Mouse (Mus musculus) heart, embryonic 13.5 days (tissue): ENCODE results near the gene Serf2. TPM values are rescaled to one million over a fixed set of nuclear protein-coding genes. Genes with fewer than 3 reads are reported as not detected.
"Not testable (repeated sequence)": the region's sequence is repeated elsewhere in the genome, so short reads cannot be mapped to it uniquely, and the experiment has no call there.

Experiments used
- ATAC-seq: fragments of 200-750 bp; cut with Nextera tagmentation; 2 replicates; pipeline ENCODE4 v1.8.0; 2017; ENCODE audit warnings: moderate TSS enrichment; ENCODE audit not compliant: insufficient number of reproducible peaks, low FRiP score, low TSS enrichment; ENCODE audit errors: extremely low read depth
- H3K27ac ChIP-seq: fragments of 300-500 bp; sonication (generic); replicated peaks from 2 replicates; pipeline ENCODE4 v1.5.1; 2015; ENCODE audit warnings: moderate library complexity, mild to moderate bottlenecking, inconsistent platforms
- H3K27me3 ChIP-seq: fragments of 300-500 bp; sonication (generic); replicated peaks from 2 replicates; pipeline ENCODE4 v1.6.1; 2015; ENCODE audit warnings: mild to moderate bottlenecking, inconsistent platforms
- H3K36me3 ChIP-seq: fragments of 300-500 bp; sonication (generic); 2 replicates; pipeline ENCODE4 v1.6.1; 2015; ENCODE audit warnings: mild to moderate bottlenecking, inconsistent platforms
- H3K4me1 ChIP-seq: fragments of 300-500 bp; sonication (generic); 2 replicates; pipeline ENCODE4 v1.6.1; 2015; ENCODE audit warnings: inconsistent platforms
- H3K4me2 ChIP-seq: fragments of 300-500 bp; sonication (generic); 2 replicates; pipeline ENCODE4 v1.6.1; 2015; ENCODE audit warnings: inconsistent platforms, mild to moderate bottlenecking, moderate library complexity
- H3K4me3 ChIP-seq: fragments of 300-500 bp; sonication (generic); 2 replicates; pipeline ENCODE4 v1.5.1; 2015; ENCODE audit warnings: moderate library complexity, mild to moderate bottlenecking, inconsistent platforms
- H3K9ac ChIP-seq: fragments of 300-500 bp; sonication (generic); 2 replicates; pipeline ENCODE4 v1.6.1; 2015; ENCODE audit warnings: inconsistent platforms, mild to moderate bottlenecking, moderate library complexity
- H3K9me3 ChIP-seq: fragments of 300-500 bp; sonication (generic); 2 replicates; pipeline ENCODE4 v1.6.1; 2016; ENCODE audit warnings: inconsistent platforms
- WGBS: fragments of 180-500 bp; shearing (Covaris S2); methylation state at CpG from one replicate; pipeline ENCODE4 v1.1.7; 2015; ENCODE audit warnings: mixed read lengths; 5-methylcytosine and 5-hydroxymethylcytosine counted together
- polyA plus RNA-seq: library from polyadenylated mRNA; unstranded; fragments of >200 nt; fragmentation: Nextera tagmentation; extraction: Ambion mirVana; gene quantifications from 2 replicates; pipeline ENCODE4 v1.2.1, GENCODE M21; 2015

Gene Serf2
- polyA plus RNA-seq, 1 experiment from 2014 or later, result 522 TPM

- H3K4me2 ChIP-seq, result peak overlapping the region; percentile 77
- H3K4me3 ChIP-seq, result peak overlapping the region; percentile 88
- H3K9me3 ChIP-seq, result no peaks in the 10 kb centered on the region
- H3K9ac ChIP-seq, result peak overlapping the region; percentile 82
- peaks cover 23% of the 10 kb centered on the region for H3K36me3 ChIP-seq
- no peaks in the 10 kb centered on the region for H3K27me3 ChIP-seq
- H3K27ac ChIP-seq, result peak overlapping the region; percentile 96
- 12% methylated on average over 9 of the region's 9 CpGs for WGBS
- H3K4me1 ChIP-seq, result peaks cover 34% of the 10 kb centered on the region
- no peak for ATAC-seq
Measured at GRCm38 (mm10) chr2:121448136-121448535, 859 bp upstream of the Serf2 start.

GRCm38 (mm10) chr2:121449545-121450011, 583 bp downstream of the Serf2 start:
- peaks cover 44% of the 10 kb centered on the region for H3K4me1 ChIP-seq
- H3K9ac ChIP-seq, result peak overlapping the region; percentile 100
- WGBS, result under 1% methylated on average over 54 of the region's 54 CpGs
- H3K36me3 ChIP-seq, result peaks cover 37% of the 10 kb centered on the region
- H3K27me3 ChIP-seq, result no peaks in the 10 kb centered on the region
- H3K27ac ChIP-seq, result peak overlapping the region; percentile 99
- H3K4me2 ChIP-seq, result peak overlapping the region; percentile 95
- H3K9me3 ChIP-seq, result no peaks in the 10 kb centered on the region
- peak; percentile 16 for ATAC-seq
- H3K4me3 ChIP-seq, result peak overlapping the region; percentile 88

- Histone ChIP-seq H3K4me1 (peaks cover 44% of the 10 kb centered on the region), H3K4me2 (peak overlapping the region; percentile 95), H3K27me3 (no peaks in the 10 kb centered on the region), H3K27ac (peak overlapping the region; percentile 99), H3K36me3 (peaks cover 43% of the 10 kb centered on the region), H3K4me3 (peak overlapping the region; percentile 88), H3K9me3 (no peaks in the 10 kb centered on the region), H3K9ac (peak overlapping the region; percentile 100)
- ATAC-seq, result no peak
- WGBS, result 2% methylated on average over 7 of the region's 7 CpGs
Measured at GRCm38 (mm10) chr2:121450093-121450492, 1.1 kb downstream of the Serf2 start.

GRCm38 (mm10) chr2:121452361-121452760, 3.4 kb downstream of the Serf2 start:
- no peaks in the 10 kb centered on the region for H3K27me3 ChIP-seq
- peaks cover 51% of the 10 kb centered on the region for H3K4me1 ChIP-seq
- H3K27ac ChIP-seq, result peak overlapping the region; percentile 84
- no peaks in the 10 kb centered on the region for H3K9me3 ChIP-seq
- 57% methylated on average over 4 of the region's 4 CpGs for WGBS
- peaks cover 45% of the 10 kb centered on the region for H3K36me3 ChIP-seq
- H3K4me3 ChIP-seq, result peak overlapping the region; percentile 19; the same call in 1 of the 2 replicates
- H3K4me2 ChIP-seq, result peak overlapping the region; percentile 48
- no peak for ATAC-seq
- H3K9ac ChIP-seq, result peak overlapping the region; percentile 64

GRCm38 (mm10) chr2:121452990-121453389, 4.0 kb downstream of the Serf2 start, which contains the start of gene Hypk:
TSS of gene Hypk (plus strand) at chr2:121453290.
- H3K27ac ChIP-seq, result peak within 1 kb of the TSS; percentile 84
- WGBS, result 51% methylated on average over 4 of the region's 4 CpGs
- H3K4me1 ChIP-seq, result peaks cover 51% of the 10 kb centered on the region
- H3K4me2 ChIP-seq, result peak within 1 kb of the TSS; percentile 48
- H3K9me3 ChIP-seq, result no peaks in the 10 kb centered on the region
- H3K27me3 ChIP-seq, result no peaks in the 10 kb centered on the region
- ATAC-seq, result no peak
- peak within 1 kb of the TSS; percentile 64 for H3K9ac ChIP-seq
- H3K4me3 ChIP-seq, result peak within 1 kb of the TSS; percentile 19; the same call in 1 of the 2 replicates
- peaks cover 45% of the 10 kb centered on the region for H3K36me3 ChIP-seq

- no peak for ATAC-seq
- Histone ChIP-seq H3K4me3 (no peak overlapping the region), H3K4me1 (peaks cover 54% of the 10 kb centered on the region), H3K27me3 (no peaks in the 10 kb centered on the region), H3K4me2 (no peak overlapping the region; the same call in 1 of the 2 replicates), H3K27ac (peak overlapping the region; percentile 84), H3K9me3 (no peaks in the 10 kb centered on the region), H3K9ac (peak overlapping the region; percentile 37; the same call in 1 of the 2 replicates), H3K36me3 (peaks cover 53% of the 10 kb centered on the region)
- WGBS, result 83% methylated on average over 6 of the region's 6 CpGs
Measured at GRCm38 (mm10) chr2:121453917-121454316, 4.9 kb downstream of the Serf2 start.

- 79% methylated on average over 5 of the region's 5 CpGs for WGBS
- H3K9ac ChIP-seq, result no peak overlapping the region
- H3K4me2 ChIP-seq, result no peak overlapping the region
- no peaks in the 10 kb centered on the region for H3K27me3 ChIP-seq
- H3K27ac ChIP-seq, result no peak overlapping the region
- no peak for ATAC-seq
- H3K4me3 ChIP-seq, result no peak overlapping the region
- H3K36me3 ChIP-seq, result peaks cover 66% of the 10 kb centered on the region
- peaks cover 50% of the 10 kb centered on the region for H3K4me1 ChIP-seq
- H3K9me3 ChIP-seq, result no peaks in the 10 kb centered on the region
Measured at GRCm38 (mm10) chr2:121455534-121455933, 6.5 kb downstream of the Serf2 start.

- H3K4me1 ChIP-seq, result peaks cover 40% of the 10 kb centered on the region
- H3K9me3 ChIP-seq, result no peaks in the 10 kb centered on the region
- no peaks in the 10 kb centered on the region for H3K27me3 ChIP-seq
- H3K9ac ChIP-seq, result peak within 1 kb of the TSS; percentile 85
- peak within 1 kb of the TSS; percentile 81 for H3K27ac ChIP-seq
- ATAC-seq, result peak; percentile 60
- H3K4me2 ChIP-seq, result peak within 1 kb of the TSS; percentile 76
- peak within 1 kb of the TSS; percentile 66 for H3K4me3 ChIP-seq
- peaks cover 63% of the 10 kb centered on the region for H3K36me3 ChIP-seq
- WGBS, result 2% methylated on average over 41 of the region's 41 CpGs
Measured at GRCm38 (mm10) chr2:121456692-121457642, 8.0 kb downstream of the Serf2 start, which contains the start of gene Serinc4. TSS of gene Serinc4 (minus strand) at chr2:121456781.

- WGBS, result 77% methylated on average over 2 of the region's 2 CpGs
- H3K4me3 ChIP-seq, result no peak overlapping the region
- no peak overlapping the region for H3K4me2 ChIP-seq
- H3K4me1 ChIP-seq, result peaks cover 18% of the 10 kb centered on the region
- H3K9ac ChIP-seq, result no peak overlapping the region
- H3K36me3 ChIP-seq, result peaks cover 32% of the 10 kb centered on the region
- no peaks in the 10 kb centered on the region for H3K27me3 ChIP-seq
- no peak for ATAC-seq
- H3K27ac ChIP-seq, result no peak overlapping the region
- no peaks in the 10 kb centered on the region for H3K9me3 ChIP-seq
Measured at GRCm38 (mm10) chr2:121460071-121460470, 11.1 kb downstream of the Serf2 start.

GRCm38 (mm10) chr2:121468982-121469381, 20.0 kb downstream of the Serf2 start:
- H3K4me3 ChIP-seq, H3K27me3 ChIP-seq, H3K4me1 ChIP-seq, H3K9ac ChIP-seq, ATAC-seq, H3K4me2 ChIP-seq, H3K9me3 ChIP-seq, H3K27ac ChIP-seq: not testable (repeated sequence)
- peaks cover 11% of the 10 kb centered on the region for H3K36me3 ChIP-seq
- WGBS, result 87% methylated on average over 2 of the region's 6 CpGs

GRCm38 (mm10) chr2:121472783-121473182, 23.8 kb downstream of the Serf2 start:
- not testable (repeated sequence) for H3K27ac ChIP-seq, H3K27me3 ChIP-seq, H3K9ac ChIP-seq, ATAC-seq, H3K4me1 ChIP-seq, H3K9me3 ChIP-seq
- H3K4me2 ChIP-seq, result peak overlapping the region; percentile 82; the same call in 1 of the 2 replicates
- peak overlapping the region; percentile 72 for H3K4me3 ChIP-seq
- peaks cover 11% of the 10 kb centered on the region for H3K36me3 ChIP-seq
- 90% methylated on average over 3 of the region's 3 CpGs for WGBS
